ENCODE assay signal across 9 mouse cellular contexts in the genomic region with DNA sequence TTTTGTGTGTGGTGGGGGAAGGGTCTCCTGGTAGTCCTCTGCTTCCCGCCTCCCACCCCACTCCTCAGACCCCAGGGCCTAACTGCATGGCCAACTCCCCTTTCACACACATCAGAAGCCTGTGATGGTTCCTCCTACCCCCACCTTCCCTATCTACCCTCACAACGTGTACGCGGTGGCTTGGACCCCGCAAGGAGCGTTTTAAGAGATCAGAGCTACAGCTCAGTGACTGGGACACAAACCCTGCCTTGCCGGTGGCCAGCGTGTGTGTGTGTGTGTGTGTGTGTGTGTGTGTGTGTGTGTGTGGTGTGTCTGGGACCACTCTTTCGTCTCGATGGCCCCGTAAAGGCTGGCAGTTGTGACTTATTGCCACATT. TPM values are rescaled to one million over a fixed set of nuclear protein-coding genes. Genes with fewer than 3 reads are reported as not detected.
A peak's percentile ranks its signal among the peaks of the same experiment; 100 is the strongest.
DNase-seq lines count a peak whose midpoint lies in the region; ATAC-seq and TF ChIP-seq lines count a peak whose summit lies in the region.
"Had no signal": no experiment of that assay in that cellular context is flagged by ENCODE, and none has a peak within 500 bp of the region (broad histone marks: within the 10 kb centered on the region; RNA-seq: fewer than 3 reads in every experiment).

No protein-coding gene starts in this region.

- peak; percentile 36 to 52 for DNase-seq in cerebellum, postnatal 14 days
- no peak for DNase-seq in cerebellum, adult 8-10 months
- no peak for DNase-seq in spleen, adult 2 months (ENCODE audit: low read depth in 1 of 2, low spot score in 2 of 2)
- DNase-seq in spleen, adult 12 weeks (ENCODE audit: low spot score) = no peak
- DNase-seq in retina, postnatal 1 day = peak; percentile 52
- DNase-seq in urinary bladder, postnatal 36 days (ENCODE audit: low spot score in 2 of 2) = no peak
- DNase-seq in left cerebral cortex, postnatal 10 days (ENCODE audit: extremely low spot score in 1 of 2, low spot score in 2 of 2) = no peak

- peak overlapping the region; percentile 77 for H3K9ac ChIP-seq in limb, embryonic 13.5 days

- intact Hi-C loops in left cerebral cortex, postnatal 10 days (cut with DNase I) = no loop called here

- H3K36me3 ChIP-seq in spleen, adult 2 months (ENCODE audit: control insufficient read depth, insufficient read depth, low read length) = no peaks in the 10 kb centered on the region
- H3K36me3 ChIP-seq in limb, embryonic 13.5 days = no peaks in the 10 kb centered on the region

- H3K27ac ChIP-seq in spleen, adult 2 months (ENCODE audit: insufficient read depth, low read length) = no peak overlapping the region
- H3K27ac ChIP-seq in limb, embryonic 13.5 days = peak overlapping the region; percentile 64; the same call in 1 of the 2 replicates

- WGBS in spleen, adult 2 months = 30% methylated on average over 11 of the region's 11 CpGs
- WGBS in limb, embryonic 13.5 days = 4% methylated on average over 11 of the region's 11 CpGs

- peaks cover 9% of the 10 kb centered on the region for H3K27me3 ChIP-seq in spleen, adult 2 months (ENCODE audit: control insufficient read depth, insufficient read depth, low read length)
- peaks cover 7% of the 10 kb centered on the region; the same call in 1 of the 2 replicates for H3K27me3 ChIP-seq in limb, embryonic 13.5 days

- no peak for TF ChIP-seq POLR2A in spleen, adult 2 months (IDR thresholded peaks at IDR 0.05; ENCODE audit: low read depth, low read length)

- peak overlapping the region; percentile 96 for H3K4me2 ChIP-seq in limb, embryonic 13.5 days (replicated peaks)

- peak overlapping the region; percentile 1; the same call in 1 of the 2 replicates for H3K4me3 ChIP-seq in spleen, adult 2 months (ENCODE audit: extremely low read depth, insufficient read depth, insufficient read length)
- H3K4me3 ChIP-seq in limb, embryonic 13.5 days = peak overlapping the region; percentile 70

- peaks cover 3% of the 10 kb centered on the region; the same call in 1 of the 2 replicates for H3K4me1 ChIP-seq in spleen, adult 2 months (ENCODE audit: control insufficient read depth, insufficient read depth, insufficient read length)
- H3K4me1 ChIP-seq in limb, embryonic 13.5 days = peaks cover 4% of the 10 kb centered on the region

- no peak for TF ChIP-seq CTCF in spleen, adult 2 months (IDR thresholded peaks at IDR 0.05; ENCODE audit: extremely low read depth, insufficient read depth, insufficient read length, insufficient replicate concordance)

- H3K9me3 ChIP-seq in limb, embryonic 13.5 days = no peaks in the 10 kb centered on the region

- ATAC-seq in limb, embryonic 13.5 days (ENCODE audit: low FRiP score, low read depth) = peak; percentile 26; the same call in 1 of the 2 replicates

RNA-seq across cellular contexts. Expression of a gene that starts 1.2 kb away (rescaled TPM):
- polyA plus RNA-seq in spleen, adult 2 months (2012; rRNA removed) = 2.1 and 2.4 TPM in 2 replicates
- 6.6 and 7.2 TPM in 2 replicates for polyA plus RNA-seq in limb, embryonic 13.5 days (2015; fragmentation: Nextera tagmentation; extraction: Ambion mirVana)
- total RNA-seq in left cerebral cortex, postnatal 10 days (2021) = 10 to 100 TPM; 67.3 to 71.8 TPM

RNA-seq across cellular contexts. Expression of a gene that starts 20.5 kb away (rescaled TPM):
- polyA plus RNA-seq in spleen, adult 2 months (2012; rRNA removed) = not detected in 2 replicates
- 0.65 and 0.79 TPM in 2 replicates for polyA plus RNA-seq in limb, embryonic 13.5 days (2015; fragmentation: Nextera tagmentation; extraction: Ambion mirVana)
- not detected for total RNA-seq in left cerebral cortex, postnatal 10 days (2021)
- polyA plus RNA-seq: C2C12 had no signal

RNA-seq across cellular contexts. Expression of a gene that starts 32.9 kb away (rescaled TPM):
- 61.9 and 71.5 TPM in 2 replicates for polyA plus RNA-seq in spleen, adult 2 months (2012; rRNA removed)
- 60.9 and 61.1 TPM in 2 replicates for polyA plus RNA-seq in limb, embryonic 13.5 days (2015; fragmentation: Nextera tagmentation; extraction: Ambion mirVana)
- 10 to 100 TPM; 32.4 to 36.3 TPM for total RNA-seq in left cerebral cortex, postnatal 10 days (2021)

RNA-seq across cellular contexts. Expression of a gene that starts 33.1 kb away (rescaled TPM):
- 1.6 and 3.3 TPM in 2 replicates for polyA plus RNA-seq in spleen, adult 2 months (2012; rRNA removed)
- 97.7 and 99.1 TPM in 2 replicates for polyA plus RNA-seq in limb, embryonic 13.5 days (2015; fragmentation: Nextera tagmentation; extraction: Ambion mirVana)
- 10 to 100 TPM; 78.6 to 80.1 TPM for total RNA-seq in left cerebral cortex, postnatal 10 days (2021)

RNA-seq across cellular contexts. Expression of a gene that starts 37.1 kb away (rescaled TPM):
- not detected in 2 replicates for polyA plus RNA-seq in spleen, adult 2 months (2012; rRNA removed)
- polyA plus RNA-seq in limb, embryonic 13.5 days (2015; fragmentation: Nextera tagmentation; extraction: Ambion mirVana) = 0.33 TPM in 1 of 2 replicates, not detected in the other
- total RNA-seq in left cerebral cortex, postnatal 10 days (2021) = not detected

Comparison
In these comparisons a context has a peak if more than half of its experiments do, and no peak if none do; other contexts are left out.
1. DNase-seq: peak in cerebellum, postnatal 14 days (2 of 2) and retina, postnatal 1 day (single experiment); none in cerebellum, adult 8-10 months (single experiment), spleen, adult 2 months (0 of 2), spleen, adult 12 weeks (single experiment), urinary bladder, postnatal 36 days (0 of 2) and left cerebral cortex, postnatal 10 days (0 of 2).